In genomic region chr4:137367275-137368088, GRCm38 (mm10) we compare ENCODE assay signal across 8 mouse cellular contexts. TPM values are rescaled to one million over a fixed set of nuclear protein-coding genes. Genes with fewer than 3 reads are reported as not detected.
A peak's percentile ranks its signal among the peaks of the same experiment; 100 is the strongest.
DNase-seq lines count a peak whose midpoint lies in the region; ATAC-seq lines count a peak whose summit lies in the region.

No protein-coding gene starts in this region.

- no peaks in the 10 kb centered on the region for H3K27me3 ChIP-seq in heart, embryonic 13.5 days (replicated peaks)
- no peaks in the 10 kb centered on the region for H3K27me3 ChIP-seq in limb, embryonic 12.5 days

- H3K4me1 ChIP-seq in heart, embryonic 13.5 days = peaks cover 31% of the 10 kb centered on the region
- peaks cover 20% of the 10 kb centered on the region for H3K4me1 ChIP-seq in limb, embryonic 12.5 days (replicated peaks)

- DNase-seq in gastrocnemius, adult 18-20 months (ENCODE audit: low spot score) = peak; percentile 51
- DNase-seq in gastrocnemius, postnatal 36 days = no peak
- DNase-seq in MN1 (ENCODE audit: low spot score) = peak; percentile 67
- no peak for DNase-seq in embryo, embryonic 11 days
- DNase-seq in left cerebral cortex, adult 18-20 months (ENCODE audit: low spot score in 2 of 2) = no peak

- H3K27ac ChIP-seq in heart, embryonic 13.5 days (replicated peaks) = peak overlapping the region; percentile 65
- peak overlapping the region; percentile 18; the same call in 1 of the 2 replicates for H3K27ac ChIP-seq in limb, embryonic 12.5 days

- H3K4me2 ChIP-seq in heart, embryonic 13.5 days = 0 out of 2 replicates have a peak overlapping the region, but pooled peaks have one; percentile 9
- no peak overlapping the region for H3K4me2 ChIP-seq in limb, embryonic 12.5 days

- 30% methylated on average over 5 of the region's 5 CpGs for WGBS in heart, embryonic 13.5 days
- WGBS in limb, embryonic 12.5 days = 43% methylated on average over 5 of the region's 5 CpGs

- intact Hi-C loops in gastrocnemius, postnatal 36 days (cut with DNase I) = no loop called here

- no peak overlapping the region for H3K4me3 ChIP-seq in heart, embryonic 13.5 days
- H3K4me3 ChIP-seq in limb, embryonic 12.5 days (replicated peaks) = no peak overlapping the region

- no peaks in the 10 kb centered on the region for H3K9me3 ChIP-seq in heart, embryonic 13.5 days
- no peaks in the 10 kb centered on the region for H3K9me3 ChIP-seq in limb, embryonic 12.5 days

- H3K9ac ChIP-seq in heart, embryonic 13.5 days = peak overlapping the region; percentile 37; the same call in 1 of the 2 replicates
- H3K9ac ChIP-seq in limb, embryonic 12.5 days (replicated peaks) = no peak overlapping the region

- no peak for ATAC-seq in heart, embryonic 13.5 days (ENCODE audit: extremely low read depth, insufficient number of reproducible peaks, low FRiP score, low TSS enrichment)
- ATAC-seq in limb, embryonic 12.5 days (ENCODE audit: insufficient number of reproducible peaks, insufficient read depth, low FRiP score, low TSS enrichment, low read depth) = no peak
- peak; percentile 82 for ATAC-seq in neutrophil, adult 5-6 weeks (ENCODE audit: extremely low read depth, insufficient number of reproducible peaks, low FRiP score, poor library complexity, severe bottlenecking)

- no peaks in the 10 kb centered on the region for H3K36me3 ChIP-seq in heart, embryonic 13.5 days
- H3K36me3 ChIP-seq in limb, embryonic 12.5 days = no peaks in the 10 kb centered on the region

RNA-seq across cellular contexts. Expression of gene Cdc42, which starts 10.0 kb away (rescaled TPM):
- total RNA-seq in gastrocnemius, adult 18-20 months (2021) = 100 to 1,000 TPM; 167 to 172 TPM
- 100 to 1,000 TPM; 158 to 176 TPM for total RNA-seq in gastrocnemius, postnatal 36 days (2021)
- 501 and 529 TPM in 2 replicates for polyA plus RNA-seq in heart, embryonic 13.5 days (2015; fragmentation: Nextera tagmentation; extraction: Ambion mirVana)
- polyA plus RNA-seq in limb, embryonic 12.5 days (2016; fragmentation: Nextera tagmentation; extraction: Ambion mirVana) = 589 and 620 TPM in 2 replicates
- 728 and 734 TPM in 2 replicates for total RNA-seq in neutrophil, adult 5-6 weeks (2017)
- 100 to 1,000 TPM; 307 to 330 TPM for total RNA-seq in left cerebral cortex, adult 18-20 months (2021)

RNA-seq across cellular contexts. Expression of gene Cela3a, which starts 42.1 kb away (rescaled TPM):
- total RNA-seq in gastrocnemius, adult 18-20 months (2021) = not detected
- total RNA-seq in gastrocnemius, postnatal 36 days (2021) = not detected
- polyA plus RNA-seq in heart, embryonic 13.5 days (2015; fragmentation: Nextera tagmentation; extraction: Ambion mirVana) = not detected in 2 replicates
- polyA plus RNA-seq in limb, embryonic 12.5 days (2016; fragmentation: Nextera tagmentation; extraction: Ambion mirVana) = not detected in 2 replicates
- not detected in 2 replicates for total RNA-seq in neutrophil, adult 5-6 weeks (2017)
- total RNA-seq in left cerebral cortex, adult 18-20 months (2021) = not detected

Comparison
In these comparisons a context has a peak if more than half of its experiments do, and no peak if none do; other contexts are left out.
1. DNase-seq: peak in gastrocnemius, adult 18-20 months (single experiment) and MN1 (single experiment); none in gastrocnemius, postnatal 36 days (0 of 2), embryo, embryonic 11 days (single experiment) and left cerebral cortex, adult 18-20 months (0 of 2).